Mouse (Mus musculus) inflammation-experienced regulatory T-cells (primary cell): ENCODE results near the gene Lck. TPM values are rescaled to one million over a fixed set of nuclear protein-coding genes. Genes with fewer than 3 reads are reported as not detected.

ENCODE experiments used
- polyA plus RNA-seq, 2 experiments: library from polyadenylated mRNA; unstranded; fragments of 100-300 nt; shearing (Covaris generic); gene quantifications; one replicate each; pipeline ENCODE4 v1.2.1; 2017

Gene Lck
- polyA plus RNA-seq: 1,000 to 10,000 TPM; 1,474 to 1,514 TPM

GRCm38 (mm10) chr4:129573430-129573829 lies at the start of gene Lck:
Gene Lck (minus strand): TSS chr4:129573641.

GRCm38 (mm10) chr4:129618786-129619691 lies 45.6 kb upstream of the Lck start, which contains the start of gene Iqcc:
Gene Iqcc (minus strand): TSS chr4:129619099.

GRCm38 (mm10) chr4:129614093-129614492 lies 40.7 kb upstream of the Lck start, which contains the start of gene Dcdc2b:
Gene Dcdc2b (minus strand): TSS chr4:129614257.

GRCm38 (mm10) chr4:129600233-129601158 lies 27.1 kb upstream of the Lck start, which contains the start of the genes Eif3i and Tmem234:
Gene Eif3i (minus strand): TSS chr4:129600648.
Gene Tmem234 (plus strand): TSS chr4:129600668.

GRCm38 (mm10) chr4:129578466-129578865 lies 5.0 kb upstream of the Lck start, which contains the start of gene Fam167b:
Gene Fam167b (minus strand): TSS chr4:129578549.

GRCm38 (mm10) chr4:129542592-129543141 lies 30.8 kb downstream of the Lck start, which contains the start of gene Hdac1:
Gene Hdac1 (minus strand): TSS chr4:129542713.

GRCm38 (mm10) chr4:129513086-129513767 lies 60.2 kb downstream of the Lck start, which contains the start of gene Marcksl1:
Gene Marcksl1 (plus strand): TSS chr4:129513581.

Other genes starting within 250 kb of the Lck start
- 100 to 1,000 TPM; 289 to 317 TPM for gene Rbbp4, start 238.3 kb downstream of the Lck start, polyA plus RNA-seq
- 10 to 100 TPM; 57.3 to 72.8 TPM for gene Zbtb8os, start 237.9 kb downstream of the Lck start, polyA plus RNA-seq
- gene Zbtb8a, start 195.5 kb downstream of the Lck start, polyA plus RNA-seq: 10 to 100 TPM; 10.9 to 17.0 TPM
- gene Zbtb8b, start 132.8 kb downstream of the Lck start, polyA plus RNA-seq: under 1 TPM; 0.05 to 0.15 TPM
- gene Bsdc1, start 112.1 kb downstream of the Lck start, polyA plus RNA-seq: 10 to 100 TPM; 32.3 to 41.6 TPM
- gene Tssk3, start 82.6 kb downstream of the Lck start, polyA plus RNA-seq: under 1 TPM in 1 of 2 experiments, not detected in 1; 0.12 TPM
- gene Fam229a, start 82.5 kb downstream of the Lck start, polyA plus RNA-seq: under 1 TPM in 1 of 2 experiments, not detected in 1; 0.67 TPM
- gene Marcksl1, start 60.1 kb downstream of the Lck start, polyA plus RNA-seq: 10 to 100 TPM; 35.3 to 36.6 TPM
- gene Hdac1, start 30.9 kb downstream of the Lck start, polyA plus RNA-seq: 100 to 1,000 TPM; 277 to 296 TPM
- gene Fam167b, start 4.9 kb upstream of the Lck start, polyA plus RNA-seq: under 1 TPM; 0.42 to 0.60 TPM
- 100 to 1,000 TPM; 175 to 192 TPM for gene Eif3i, start 27.0 kb upstream of the Lck start, polyA plus RNA-seq
- 100 to 1,000 TPM; 197 to 198 TPM for gene Tmem234, start 27.0 kb upstream of the Lck start, polyA plus RNA-seq
- 1 to 10 TPM; 3.3 to 5.4 TPM for gene Dcdc2b, start 40.6 kb upstream of the Lck start, polyA plus RNA-seq
- gene Iqcc, start 45.5 kb upstream of the Lck start, polyA plus RNA-seq: 10 to 100 TPM; 30.2 to 39.2 TPM
- gene Ccdc28b, start 50.3 kb upstream of the Lck start, polyA plus RNA-seq: 10 to 100 TPM; 41.9 to 47.5 TPM
- gene Txlna, start 67.4 kb upstream of the Lck start, polyA plus RNA-seq: 10 to 100 TPM; 59.2 to 70.3 TPM
- gene Kpna6, start 99.1 kb upstream of the Lck start, polyA plus RNA-seq: 10 to 100 TPM; 20.0 to 21.9 TPM
- 10 to 100 TPM; 19.2 to 20.0 TPM for gene Tmem39b, start 123.2 kb upstream of the Lck start, polyA plus RNA-seq
- gene Khdrbs1, start 168.7 kb upstream of the Lck start, polyA plus RNA-seq: 100 to 1,000 TPM; 154 to 160 TPM
- gene Ptp4a2, start 237.6 kb upstream of the Lck start, polyA plus RNA-seq: 100 to 1,000 TPM; 419 to 434 TPM